Comparison of ENCODE assay signal across 7 mouse cellular contexts in the genomic region with DNA sequence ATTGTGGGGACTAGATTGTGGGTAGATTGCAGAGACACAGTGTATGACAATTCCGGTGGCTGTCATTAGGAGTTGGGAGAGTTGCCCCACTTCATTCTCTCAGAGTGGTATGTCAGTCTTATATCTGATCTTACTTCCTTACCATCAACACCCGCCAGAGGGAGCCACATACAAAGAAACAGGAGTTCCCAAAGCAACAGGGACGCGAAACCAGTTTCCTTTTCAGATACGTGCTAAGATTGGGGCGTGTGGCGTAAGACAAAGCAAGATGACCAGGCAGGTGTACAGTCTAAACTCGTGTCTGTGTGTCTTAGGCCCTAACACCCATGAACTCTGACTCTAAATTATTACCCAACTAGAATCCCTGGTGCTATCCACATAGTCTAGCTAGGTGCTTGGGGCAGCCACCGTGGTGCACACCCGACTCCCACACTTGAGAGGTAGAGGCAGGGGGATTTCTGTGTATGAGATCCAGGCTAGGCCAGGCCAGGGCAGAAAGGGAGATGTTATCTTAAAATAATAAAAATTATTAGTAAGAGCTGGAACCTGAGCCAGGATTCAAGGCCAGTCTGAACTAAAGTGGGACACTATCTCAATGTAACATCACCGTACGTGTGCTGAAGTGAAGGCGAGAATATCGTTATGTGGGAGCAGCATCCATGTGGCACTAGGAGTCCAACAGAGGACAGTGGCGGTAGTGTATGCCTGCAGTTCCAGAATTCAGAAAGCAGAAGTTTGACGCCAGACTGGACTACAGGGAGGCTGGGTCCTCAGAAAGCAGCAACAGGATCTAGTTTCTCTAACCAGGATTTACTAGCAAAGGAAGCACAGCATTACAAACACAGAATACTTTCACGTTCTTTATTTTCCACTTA. TPM values are rescaled to one million over a fixed set of nuclear protein-coding genes. Genes with fewer than 3 reads are reported as not detected.
DNase-seq lines count a peak whose midpoint lies in the region; ATAC-seq lines count a peak whose summit lies in the region.

No protein-coding gene starts in this region.

- no peaks in the 10 kb centered on the region for H3K9me3 ChIP-seq in intestine, embryonic 15.5 days
- H3K9me3 ChIP-seq in midbrain, embryonic 10.5 days (replicated peaks) = no peaks in the 10 kb centered on the region

- no peaks in the 10 kb centered on the region for H3K27me3 ChIP-seq in intestine, embryonic 15.5 days (replicated peaks)
- H3K27me3 ChIP-seq in midbrain, embryonic 10.5 days (ENCODE audit: low read depth, poor library complexity, severe bottlenecking) = no peaks in the 10 kb centered on the region

- peaks cover 18% of the 10 kb centered on the region; the same call in 1 of the 2 replicates for H3K36me3 ChIP-seq in intestine, embryonic 15.5 days
- H3K36me3 ChIP-seq in midbrain, embryonic 10.5 days = peaks cover 61% of the 10 kb centered on the region

- peak overlapping the region; percentile 33; the same call in 1 of the 2 replicates for H3K4me2 ChIP-seq in intestine, embryonic 15.5 days (replicated peaks)

- no peak overlapping the region for H3K9ac ChIP-seq in intestine, embryonic 15.5 days

- DNase-seq in adrenal gland, postnatal 10 days = peak; percentile 91
- DNase-seq in embryo, embryonic 9.5 days (ENCODE audit: extremely low spot score) = peak; percentile 83
- peak; percentile 45 to 80 for DNase-seq in gastrocnemius, postnatal 36 days
- peak; percentile 89 to 95 for DNase-seq in left cerebral cortex, postnatal 25 days (ENCODE audit: low spot score in 2 of 2)
- DNase-seq in midbrain, embryonic 10.5 days (ENCODE audit: low spot score) = peak; percentile 78
- DNase-seq in right cerebral cortex, postnatal 36 days (ENCODE audit: low spot score in 2 of 2) = peak; percentile 78 to 83

- 46% methylated on average over 17 of the region's 17 CpGs for WGBS in intestine, embryonic 15.5 days
- 65% methylated on average over 17 of the region's 17 CpGs for WGBS in midbrain, embryonic 10.5 days

- ATAC-seq in intestine, embryonic 15.5 days = peak; percentile 32

- H3K4me3 ChIP-seq in intestine, embryonic 15.5 days (replicated peaks) = 0 out of 2 replicates have a peak overlapping the region, but pooled peaks have one; percentile 2
- H3K4me3 ChIP-seq in midbrain, embryonic 10.5 days = no peak overlapping the region

- H3K4me1 ChIP-seq in intestine, embryonic 15.5 days (replicated peaks) = peaks cover 21% of the 10 kb centered on the region
- peaks cover 24% of the 10 kb centered on the region for H3K4me1 ChIP-seq in midbrain, embryonic 10.5 days

- peak overlapping the region; percentile 74 for H3K27ac ChIP-seq in intestine, embryonic 15.5 days
- peak overlapping the region; percentile 77 for H3K27ac ChIP-seq in midbrain, embryonic 10.5 days (replicated peaks)

- intact Hi-C loops in gastrocnemius, postnatal 36 days (cut with DNase I) = loop anchor here (2.0 to 5.0 kb wide), 3 partner anchors 81 to 386 kb away; a partner anchor contains a TSS
- intact Hi-C loops in left cerebral cortex, postnatal 25 days (cut with DNase I) = loop anchor here (2.0 to 10.0 kb wide), 4 partner anchors 39 to 383 kb away; a partner anchor contains a TSS

RNA-seq across cellular contexts. Expression of a gene that starts 5.1 kb away (rescaled TPM):
- 10 to 100 TPM in 1 of 2 experiments, 1 to 10 TPM in 1; 9.7 to 11.4 TPM for total RNA-seq in adrenal gland, postnatal 10 days (2021)
- 1 to 10 TPM; 2.5 to 3.3 TPM for total RNA-seq in gastrocnemius, postnatal 36 days (2021)
- 9.3 and 9.4 TPM in 2 replicates for polyA plus RNA-seq in intestine, embryonic 15.5 days (2015; fragmentation: Nextera tagmentation; extraction: Ambion mirVana)
- 10 to 100 TPM; 13.0 to 13.4 TPM for total RNA-seq in left cerebral cortex, postnatal 25 days (2021)
- 15.1 and 17.4 TPM in 2 replicates for polyA plus RNA-seq in midbrain, embryonic 10.5 days (2016; fragmentation: Nextera tagmentation; extraction: Ambion mirVana)

RNA-seq across cellular contexts. Expression of a gene that starts 29.2 kb away (rescaled TPM):
- 10 to 100 TPM; 70.4 to 80.6 TPM for total RNA-seq in adrenal gland, postnatal 10 days (2021)
- 10 to 100 TPM; 64.5 to 67.4 TPM for total RNA-seq in gastrocnemius, postnatal 36 days (2021)
- polyA plus RNA-seq in intestine, embryonic 15.5 days (2015; fragmentation: Nextera tagmentation; extraction: Ambion mirVana) = 14.1 and 14.2 TPM in 2 replicates
- total RNA-seq in left cerebral cortex, postnatal 25 days (2021) = 100 to 1,000 TPM in 1 of 2 experiments, 10 to 100 TPM in 1; 86.5 to 106 TPM
- polyA plus RNA-seq in midbrain, embryonic 10.5 days (2016; fragmentation: Nextera tagmentation; extraction: Ambion mirVana) = 14.7 and 16.0 TPM in 2 replicates

RNA-seq across cellular contexts. Expression of a gene that starts 40.4 kb away (rescaled TPM):
- 10 to 100 TPM; 64.3 to 83.7 TPM for total RNA-seq in adrenal gland, postnatal 10 days (2021)
- total RNA-seq in gastrocnemius, postnatal 36 days (2021) = 10 to 100 TPM; 20.2 to 26.5 TPM
- 83.6 and 95.9 TPM in 2 replicates for polyA plus RNA-seq in intestine, embryonic 15.5 days (2015; fragmentation: Nextera tagmentation; extraction: Ambion mirVana)
- total RNA-seq in left cerebral cortex, postnatal 25 days (2021) = 10 to 100 TPM; 87.6 to 88.7 TPM
- polyA plus RNA-seq in midbrain, embryonic 10.5 days (2016; fragmentation: Nextera tagmentation; extraction: Ambion mirVana) = 152 and 162 TPM in 2 replicates
